Mouse (Mus musculus) granulocyte monocyte progenitor cell, adult 5-6 weeks (primary cell): ENCODE results near the gene Cdk5rap3. TPM values are rescaled to one million over a fixed set of nuclear protein-coding genes. Genes with fewer than 3 reads are reported as not detected.
A peak's percentile ranks its signal among the peaks of the same experiment; 100 is the strongest.

Experiments
- ATAC-seq: replicated peaks from 2 replicates; pipeline ENCODE4 v1.8.0; 2016; ENCODE audit warnings: mild to moderate bottlenecking, moderate TSS enrichment, inconsistent platforms; ENCODE audit not compliant: poor library complexity, severe bottlenecking
- total RNA-seq, 2 experiments: library from RNA; stranded (forward) in 1 of 2; stranded (reverse) in 1 of 2; fragments of 200-712, 200-1000 nt in 1 of 2; fragments of >200 nt in 1 of 2; fragmentation: Nextera tagmentation in 1 of 2; gene quantifications; 2 replicates each; pipeline ENCODE4 v1.2.3; 2014 to 2017

Cdk5rap3 gene
- total RNA-seq, 2 experiments from 2014 or later: 66.7 to 68.4 TPM

DNA sequence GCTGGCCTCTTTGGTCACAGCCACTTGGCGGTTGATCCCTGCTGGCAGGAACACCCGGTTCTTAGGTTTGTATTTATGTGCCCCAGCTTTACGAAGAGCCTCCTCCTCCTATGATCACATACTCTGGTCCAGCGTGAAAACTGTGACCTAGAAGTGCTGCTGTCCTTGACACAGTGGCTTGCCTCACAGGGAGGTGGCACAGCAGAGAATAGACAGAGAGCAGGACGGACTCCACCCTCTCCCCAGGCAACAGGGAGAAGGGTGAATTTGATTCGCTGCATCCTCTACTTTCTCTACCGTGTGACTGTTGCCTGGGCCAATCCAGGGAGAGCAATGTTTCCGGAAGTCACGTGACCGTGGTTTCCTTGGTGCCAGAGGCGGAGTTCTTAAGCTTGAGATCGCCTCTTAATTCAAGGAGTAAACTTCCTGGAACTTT is 18.6 kb upstream of the Cdk5rap3 start:
- peak; percentile 92 for ATAC-seq

DNA sequence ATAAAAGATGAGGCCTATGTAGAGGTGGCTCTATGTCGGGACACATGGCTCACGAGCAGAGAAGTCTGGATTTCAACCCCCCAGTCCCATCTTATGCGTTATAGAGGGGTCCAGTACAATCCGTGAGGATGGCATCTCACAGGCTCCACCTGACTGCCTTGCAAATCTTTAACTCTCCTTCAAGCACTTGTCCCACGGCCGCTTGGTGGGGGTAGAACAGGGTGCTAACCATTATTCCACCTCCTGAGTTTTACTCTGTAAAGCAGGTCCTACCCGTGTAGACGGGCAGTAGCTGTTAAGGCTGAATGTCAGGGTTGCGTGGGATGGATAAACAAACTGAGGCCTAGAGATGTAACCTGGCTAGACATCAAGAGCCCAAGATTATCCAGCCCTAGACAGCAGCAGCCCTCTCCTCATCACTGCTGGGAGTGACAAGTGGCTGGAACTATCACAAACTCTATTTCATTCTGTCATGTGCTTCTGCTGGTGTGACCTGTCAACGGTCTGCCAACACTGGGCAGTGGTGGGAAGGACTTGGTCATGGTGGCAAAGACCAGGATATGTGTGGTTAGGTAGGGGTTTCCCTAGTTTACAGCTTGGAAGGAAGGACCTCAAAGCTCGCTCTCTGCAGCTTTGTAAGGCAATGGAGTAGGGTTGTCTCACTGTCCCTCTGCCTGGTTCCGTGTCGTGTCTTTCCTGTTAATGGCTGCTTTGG is 17.4 kb upstream of the Cdk5rap3 start:
- ATAC-seq: peak; percentile 8; the same call in 1 of the 2 replicates

DNA sequence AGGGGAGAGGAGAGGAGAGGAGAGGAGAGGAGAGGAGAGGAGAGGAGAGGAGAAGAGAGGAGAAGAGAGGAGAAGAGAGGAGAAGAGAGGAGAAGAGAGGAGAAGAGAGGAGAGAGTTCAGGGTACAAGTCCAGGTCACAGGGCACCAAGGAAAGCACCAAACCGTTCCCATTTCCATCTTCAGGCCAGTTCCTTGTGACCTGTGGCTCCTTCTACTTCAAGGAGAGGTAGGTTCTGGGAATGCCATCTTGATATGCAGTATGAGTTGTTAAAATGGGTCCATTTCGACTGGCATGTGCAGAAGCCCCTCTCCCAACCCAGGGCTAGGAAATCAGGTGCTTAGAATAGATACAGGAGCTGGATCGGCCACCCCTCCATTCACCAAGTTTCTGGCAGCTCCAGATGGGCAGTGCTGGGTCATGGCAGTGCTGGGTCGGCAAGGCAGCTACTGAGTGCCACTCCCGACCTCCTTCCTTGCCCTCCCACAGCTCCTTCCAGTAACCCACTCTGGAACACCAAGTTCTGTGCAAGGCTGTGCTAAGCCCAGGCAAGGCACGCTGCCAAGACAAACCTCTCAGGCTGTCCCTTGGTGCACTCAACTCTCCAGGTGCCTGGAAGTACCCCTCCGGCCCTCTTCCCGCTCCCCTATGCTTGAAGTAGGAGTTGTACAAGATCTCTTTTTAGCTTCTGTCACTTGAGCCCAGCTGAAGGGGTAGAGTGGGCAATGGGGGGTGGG is 15.2 kb upstream of the Cdk5rap3 start:
- no peak for ATAC-seq

DNA sequence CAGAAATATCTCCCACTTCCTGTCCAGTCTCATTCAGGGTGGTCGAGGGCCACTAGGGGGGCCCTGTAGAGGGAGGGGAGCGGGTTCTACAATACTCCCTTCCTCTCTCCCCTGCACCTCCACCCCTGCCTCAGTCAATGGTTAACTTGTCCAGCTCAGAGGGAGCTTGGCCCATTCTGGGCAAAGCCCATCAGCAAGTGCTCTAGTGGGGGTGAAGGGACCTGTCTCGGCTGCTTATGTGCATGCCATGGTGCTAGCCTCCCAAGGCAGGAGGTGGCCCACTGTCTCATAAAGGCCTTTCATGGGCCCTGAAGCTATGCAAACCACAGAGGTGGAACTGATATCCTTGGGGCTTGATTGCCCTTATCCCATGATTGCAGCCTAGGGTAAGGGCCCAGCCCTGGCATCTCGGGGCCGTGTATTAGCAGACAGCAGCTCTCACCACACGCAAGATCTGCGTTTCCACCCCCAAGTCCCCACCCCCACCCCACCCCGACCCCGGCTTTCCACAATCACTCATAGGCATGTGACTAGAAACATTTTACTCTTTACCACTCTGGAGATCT is 13.6 kb upstream of the Cdk5rap3 start:
- no peak for ATAC-seq

DNA sequence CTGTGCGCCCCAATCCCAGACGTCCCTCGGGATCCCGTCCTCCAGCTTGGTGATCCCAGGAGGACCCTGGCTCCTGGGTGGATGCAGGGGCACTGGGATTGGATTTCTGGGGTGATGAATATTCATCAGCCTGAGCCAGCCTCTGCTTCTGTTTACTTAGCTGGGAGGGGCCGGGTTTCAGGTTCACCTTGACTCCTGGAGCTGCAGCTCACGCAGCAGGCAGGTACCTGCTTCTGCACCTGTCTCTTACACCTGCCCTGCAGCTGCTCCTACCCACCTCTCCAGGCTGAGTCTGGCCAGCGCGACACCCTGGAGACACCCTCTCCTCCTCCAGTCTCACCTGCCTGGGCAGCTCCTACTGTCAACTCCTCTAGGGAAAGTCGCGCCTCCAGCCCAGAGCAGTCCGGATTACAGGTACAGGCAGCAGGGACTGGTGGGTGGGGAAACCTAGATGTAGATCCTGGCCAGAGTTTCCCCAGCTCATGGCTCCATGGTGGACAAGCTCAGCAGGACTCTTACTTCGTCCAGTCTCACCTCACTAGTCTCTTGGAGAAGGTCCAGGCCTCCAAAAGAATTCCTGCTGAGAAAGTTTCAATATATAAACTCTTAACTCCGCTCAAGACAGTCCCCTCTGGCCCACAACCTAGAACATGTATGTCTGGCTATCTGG is 12.9 kb upstream of the Cdk5rap3 start:
- no peak for ATAC-seq

DNA sequence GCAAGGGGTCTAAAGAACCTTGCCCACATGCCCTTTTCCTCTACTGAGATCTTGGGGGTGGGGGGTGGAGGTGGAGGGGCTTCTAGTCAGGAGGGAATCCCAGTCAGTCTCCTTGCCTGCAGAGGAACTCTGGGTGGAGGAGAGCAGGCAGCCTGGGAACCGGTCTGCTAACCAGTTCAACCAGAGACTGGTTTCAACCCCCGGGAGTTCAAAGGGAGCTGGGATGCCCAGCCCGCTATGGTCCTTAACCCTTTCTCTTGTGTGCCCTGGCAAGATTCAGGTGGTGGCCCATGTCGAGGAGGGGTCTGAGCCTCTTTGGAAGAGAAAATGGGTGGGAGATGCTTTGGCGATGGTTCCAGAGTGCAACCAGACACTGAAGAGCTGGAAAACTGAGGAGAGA is 12.4 kb upstream of the Cdk5rap3 start:
- no peak for ATAC-seq

DNA sequence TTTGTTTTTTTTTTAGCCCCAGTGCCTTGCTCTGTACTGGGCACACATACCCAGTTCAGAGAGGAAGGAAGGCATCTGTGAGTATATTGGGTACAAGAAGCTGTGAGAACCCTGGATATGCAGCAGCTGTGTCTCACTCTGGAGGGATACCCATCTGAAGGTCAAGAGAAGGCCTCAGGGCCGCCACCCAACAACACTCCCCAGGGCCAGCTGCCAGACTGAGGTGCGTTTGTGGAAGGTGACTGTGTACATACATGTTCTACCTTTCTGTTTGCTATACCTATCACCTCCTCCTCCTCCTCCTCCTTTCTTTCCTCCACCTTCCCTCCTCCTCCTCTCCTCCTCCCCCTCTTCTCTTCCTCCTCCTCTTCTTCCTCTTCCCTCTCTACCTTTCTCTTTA is 11.8 kb upstream of the Cdk5rap3 start, which contains the start of gene Prr15l:
TSS of gene Prr15l (plus strand) at position 17 of the 400 bp plus-strand sequence.
- no peak for ATAC-seq

DNA sequence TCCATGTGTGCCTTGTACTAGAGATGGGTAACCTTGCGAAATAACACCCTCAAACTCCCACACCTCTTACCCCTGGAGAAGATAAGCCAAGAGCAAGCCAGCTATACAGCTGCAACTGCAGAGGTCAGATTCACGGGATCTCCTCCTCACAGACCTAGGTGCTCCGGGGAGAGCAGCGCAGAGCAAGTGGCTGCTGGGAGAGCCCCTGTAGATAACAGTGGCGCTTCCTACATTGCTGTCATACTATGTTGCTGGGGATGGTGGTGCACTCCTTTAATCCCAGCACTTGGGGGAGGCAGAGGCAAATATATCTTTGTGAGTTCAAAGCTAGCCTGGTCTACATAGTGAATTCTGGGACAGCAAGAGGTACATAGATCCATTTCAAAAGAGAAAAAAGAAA is 10.3 kb upstream of the Cdk5rap3 start:
- no peak for ATAC-seq

DNA sequence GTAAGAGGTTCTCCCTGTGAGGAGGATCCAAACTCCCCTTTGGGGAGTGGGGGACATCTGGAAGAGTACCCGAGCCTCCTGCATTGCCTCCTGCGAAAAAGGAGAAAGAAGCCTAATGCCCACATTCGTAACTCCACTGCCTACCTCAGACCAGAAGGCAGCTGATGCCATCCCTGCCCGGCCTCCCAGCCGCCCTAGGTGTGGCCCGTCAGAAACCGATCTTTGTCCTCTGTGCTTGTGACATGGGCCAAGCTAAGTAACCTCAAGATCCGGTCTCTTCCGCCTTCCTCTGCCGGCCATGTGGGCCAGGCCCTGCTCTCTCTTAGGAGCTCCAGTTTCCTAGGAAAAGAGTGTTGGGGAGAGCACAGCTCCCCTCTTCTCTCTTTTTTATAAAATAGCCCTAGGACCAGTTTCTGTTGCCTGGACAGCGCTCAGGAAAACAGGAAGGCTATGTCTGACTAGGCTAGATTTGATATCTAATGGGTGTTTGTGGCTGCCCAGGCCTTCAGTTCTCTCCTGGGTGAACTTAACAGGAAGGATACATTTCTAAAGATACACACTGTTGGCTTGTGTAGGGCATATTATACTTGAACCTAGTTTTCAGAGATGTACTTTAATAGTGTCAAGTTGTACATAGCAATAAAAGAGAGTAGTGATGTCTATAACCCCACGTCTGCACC is 9.3 kb upstream of the Cdk5rap3 start:
- peak; percentile 25; the same call in 1 of the 2 replicates for ATAC-seq

DNA sequence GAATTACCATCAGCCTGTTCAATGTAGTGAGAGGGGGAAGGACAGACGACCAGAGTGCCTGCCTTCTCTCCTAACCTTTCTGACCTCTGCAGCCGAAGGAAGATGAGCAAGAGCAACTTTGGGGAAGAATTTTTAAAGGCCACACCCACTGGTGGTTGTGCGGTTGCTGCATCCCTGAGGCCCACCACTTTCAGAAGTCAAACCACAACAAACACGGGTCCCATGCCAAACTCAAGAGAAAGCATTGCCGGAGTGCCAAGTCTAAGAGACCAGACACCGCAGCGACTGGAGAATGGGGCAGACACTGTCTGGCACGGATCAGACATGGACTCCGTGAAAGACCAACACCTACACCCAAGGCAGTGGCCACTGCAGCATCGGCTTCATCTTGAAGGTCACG is 8.6 kb upstream of the Cdk5rap3 start:
- peak; percentile 74 for ATAC-seq

DNA sequence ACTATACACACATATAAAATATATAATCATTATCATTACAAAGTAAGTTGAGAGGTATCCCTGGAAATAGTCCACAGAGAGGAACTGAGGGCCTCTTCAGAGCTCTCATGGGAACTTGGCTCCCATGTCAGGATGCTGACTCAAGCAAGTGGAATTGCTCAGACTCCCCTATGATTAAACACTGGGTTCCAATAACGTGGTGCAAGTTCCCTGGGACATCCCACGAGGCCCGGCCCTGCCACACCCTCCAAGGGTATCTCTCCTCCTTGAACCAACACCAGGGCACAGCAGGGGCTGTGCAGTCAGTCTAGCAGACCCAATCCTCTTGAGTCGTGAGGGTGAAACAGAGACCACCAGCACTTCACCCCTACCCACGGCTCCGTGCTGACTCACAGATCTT is 2.7 kb upstream of the Cdk5rap3 start:
- no peak for ATAC-seq

DNA sequence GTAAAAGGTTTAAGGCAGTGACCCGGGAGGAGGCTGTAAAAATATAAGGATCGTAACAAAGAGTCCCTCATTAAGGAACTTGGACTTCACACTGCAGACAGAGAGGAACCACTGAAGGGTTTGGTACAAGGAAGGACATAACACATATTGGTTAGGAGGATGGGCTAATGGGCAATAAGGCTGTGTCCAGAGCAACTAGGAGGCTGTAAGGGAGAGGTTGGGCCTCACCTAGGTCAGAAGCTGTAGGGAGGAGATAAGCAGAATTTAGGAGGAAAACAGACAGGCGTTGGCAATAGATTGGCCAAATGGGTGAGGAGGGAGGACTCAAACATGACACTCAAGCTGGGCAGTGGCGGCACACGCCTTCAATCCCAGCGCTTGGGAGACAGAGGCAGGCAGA is 1.1 kb upstream of the Cdk5rap3 start:
- ATAC-seq: no peak

DNA sequence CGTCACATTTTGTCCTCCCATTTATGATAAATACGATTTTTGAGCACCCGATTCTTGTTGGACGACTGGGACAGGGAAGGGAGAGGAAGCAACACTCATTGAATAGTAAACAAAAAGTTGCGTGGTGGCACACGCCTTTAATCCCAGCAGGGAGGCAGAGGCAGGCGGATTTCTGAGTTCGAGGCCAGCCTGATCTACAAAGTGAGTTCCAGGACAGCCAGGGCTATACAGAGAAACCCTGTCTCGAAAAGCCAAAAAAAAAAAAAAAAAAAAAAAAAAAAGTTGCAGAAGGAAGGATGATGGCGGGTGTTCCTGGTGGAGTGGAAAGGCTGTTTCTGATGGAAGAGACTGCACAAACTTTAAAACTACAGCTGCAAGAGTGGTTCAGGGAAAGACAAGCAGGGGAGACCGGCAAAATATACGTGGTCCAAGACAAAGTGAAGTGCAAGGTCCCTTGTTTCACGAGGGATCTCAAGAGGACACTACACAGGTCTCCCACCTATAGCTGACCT is 645 bp upstream of the Cdk5rap3 start:
- no peak for ATAC-seq

DNA sequence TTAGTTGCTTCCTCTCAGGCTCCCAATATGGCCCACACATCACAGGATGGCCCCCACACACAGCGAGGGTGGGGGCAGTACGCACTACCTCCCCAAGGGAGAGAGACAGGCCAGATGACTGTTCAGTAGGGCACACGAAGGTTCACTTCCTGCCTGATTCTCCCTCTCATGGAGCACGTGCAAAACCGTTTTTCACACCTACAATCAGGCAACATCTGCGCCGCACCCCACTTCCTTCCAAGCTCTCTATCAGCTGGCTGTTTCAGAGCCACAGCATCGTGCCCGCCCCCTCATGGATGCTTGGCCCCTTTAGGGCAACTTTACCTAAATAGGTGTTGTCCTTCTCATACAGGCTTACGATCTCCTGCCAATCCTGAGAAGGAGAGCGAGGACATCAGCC is 3.6 kb downstream of the Cdk5rap3 start:
- no peak for ATAC-seq

DNA sequence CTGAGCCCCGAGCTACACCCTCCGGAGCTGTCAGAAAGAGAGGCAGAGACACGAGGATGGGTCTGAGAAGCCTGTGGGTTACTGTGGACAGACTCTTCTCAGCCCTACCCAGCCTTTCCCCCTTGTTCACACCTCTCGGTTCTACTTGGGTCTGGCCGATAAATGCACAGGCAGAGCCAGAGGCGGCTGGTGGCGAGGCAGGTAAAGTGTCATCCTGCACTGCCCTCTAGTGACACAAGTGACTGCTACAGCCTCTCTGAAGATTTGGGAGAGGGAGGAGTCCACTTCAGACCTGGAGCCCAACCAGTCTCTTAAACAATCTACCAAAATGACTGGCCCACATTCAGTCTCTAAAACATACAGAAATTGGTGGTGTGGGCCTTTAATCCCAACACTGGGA is 6.3 kb downstream of the Cdk5rap3 start:
- peak; percentile 83 for ATAC-seq

DNA sequence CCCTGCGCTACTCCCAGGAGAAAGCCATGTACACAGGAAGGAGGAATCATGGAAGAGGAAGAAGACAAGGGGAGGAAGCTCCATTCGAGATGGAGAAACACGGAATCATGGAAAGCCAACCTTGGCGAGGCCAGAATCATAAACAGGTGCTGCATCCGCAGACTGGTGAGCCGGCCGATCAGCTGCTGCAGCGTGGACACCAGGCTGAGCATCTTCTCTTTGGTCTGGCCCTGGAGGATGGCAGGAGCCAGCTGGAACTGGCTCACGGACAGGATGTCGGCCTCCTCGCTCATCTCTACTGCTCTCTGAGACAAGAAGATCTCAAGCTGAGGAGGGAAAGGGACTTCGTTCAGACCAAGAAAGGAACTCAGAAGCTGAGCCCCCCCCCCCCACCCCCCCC is 7.7 kb downstream of the Cdk5rap3 start:
- ATAC-seq: no peak

DNA sequence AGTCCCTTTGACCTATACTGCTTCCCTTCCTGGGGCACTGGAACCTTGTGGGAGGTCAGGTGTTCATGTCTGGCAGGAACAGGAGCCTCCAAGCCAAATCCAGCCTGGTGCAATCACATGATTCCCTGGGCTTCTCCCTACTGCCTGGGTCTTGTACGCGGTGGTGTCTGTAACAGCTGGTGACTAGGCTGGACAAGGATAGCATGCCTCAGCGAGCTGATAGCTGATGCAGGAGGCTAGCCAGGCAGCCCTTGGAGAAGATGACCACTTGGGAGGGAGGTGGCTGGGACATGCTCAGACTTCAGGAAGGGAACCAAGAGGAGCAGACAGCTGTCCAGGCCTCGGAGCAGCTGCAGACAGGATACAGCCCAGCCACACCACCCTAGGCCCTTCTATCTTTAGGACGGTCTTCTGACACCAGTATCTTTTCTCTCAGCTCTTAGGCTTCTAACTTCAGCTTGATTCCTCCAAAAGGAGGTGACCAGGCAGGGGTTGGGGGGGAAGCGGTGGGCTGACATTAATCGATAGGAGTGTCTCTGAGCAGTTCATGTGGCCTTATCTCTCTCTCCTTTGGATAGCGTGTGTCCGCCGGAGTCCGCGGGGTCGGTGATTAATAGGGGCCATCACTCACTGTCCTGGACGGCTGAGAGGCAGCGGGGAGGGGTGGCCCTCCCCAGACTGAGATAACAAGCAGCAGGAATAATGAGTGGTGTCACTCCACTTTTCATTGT is 9.7 kb downstream of the Cdk5rap3 start:
- ATAC-seq: no peak

DNA sequence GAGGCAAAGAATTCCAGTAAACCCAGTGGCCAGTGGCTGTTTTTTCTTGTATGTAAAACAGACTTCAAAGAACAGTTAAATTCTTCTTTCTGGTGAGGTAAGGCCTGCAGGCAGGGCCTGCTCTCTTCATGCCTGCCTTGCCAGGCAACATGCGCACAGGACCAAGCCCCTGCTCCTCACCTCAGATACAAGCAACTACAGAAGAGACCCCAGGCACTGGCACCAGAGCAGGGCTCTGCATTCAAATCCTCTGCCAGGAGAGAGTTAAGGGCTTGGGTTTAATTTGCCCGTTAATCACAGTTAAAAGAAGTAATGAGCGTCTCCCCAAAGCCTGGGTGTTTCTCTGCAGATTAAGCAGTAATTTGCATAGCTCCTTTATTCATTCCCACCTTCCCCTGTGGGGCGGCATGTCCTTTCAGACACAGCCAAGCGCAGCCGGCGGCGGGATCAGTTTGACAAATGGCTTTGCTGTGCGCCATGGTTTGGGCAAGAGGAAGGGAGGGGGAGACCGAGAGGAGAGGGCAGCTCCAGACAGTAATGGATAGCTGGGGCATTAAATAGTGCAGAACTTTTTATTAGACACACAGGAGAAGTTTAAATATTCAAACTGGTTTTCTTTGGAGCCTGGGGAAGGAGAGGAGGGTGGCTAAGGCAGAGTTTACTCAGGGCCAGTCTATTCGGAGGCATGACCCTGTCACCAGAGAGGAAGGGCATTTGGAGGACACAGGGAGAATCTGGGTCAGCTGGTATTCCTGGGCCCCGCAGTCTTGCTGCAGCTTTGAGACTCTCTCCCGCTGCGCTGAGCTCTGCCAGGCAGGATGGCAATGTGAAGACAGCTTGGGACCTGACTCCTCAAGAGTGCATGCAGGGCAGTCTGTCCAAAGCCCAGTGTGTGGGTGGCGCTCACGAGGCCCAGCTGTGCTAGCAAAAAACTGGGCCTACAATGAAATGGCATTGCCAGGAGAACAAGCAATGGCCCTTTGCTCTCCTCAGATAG is 13.4 kb downstream of the Cdk5rap3 start:
- ATAC-seq: no peak
